Mouse (Mus musculus): ENCODE measurements around the gene Cdk14.

- TF ChIP-seq POLR2A (IDR thresholded peaks at IDR 0.05; ENCODE audit: insufficient read length, low read depth) = no peak
- no peak for TF ChIP-seq SRF (IDR thresholded peaks at IDR 0.05; ENCODE audit: control insufficient read depth, insufficient read length, low read depth)
- TF ChIP-seq TCF12 (IDR thresholded peaks at IDR 0.05; ENCODE audit: insufficient read depth, poor library complexity, severe bottlenecking) = no peak
- no peak for TF ChIP-seq CEBPB (IDR thresholded peaks at IDR 0.05; ENCODE audit: insufficient read depth, poor library complexity, severe bottlenecking)
- TF ChIP-seq REST (IDR thresholded peaks at IDR 0.05; ENCODE audit: insufficient read depth, insufficient read length) = no peak
- TF ChIP-seq E2F4 (IDR thresholded peaks at IDR 0.05; ENCODE audit: insufficient read depth) = no peak
- TF ChIP-seq POLR2AphosphoS2 (IDR thresholded peaks at IDR 0.05; ENCODE audit: insufficient read length, low read depth) = no peak
- no peak for TF ChIP-seq MAX (IDR thresholded peaks at IDR 0.05; ENCODE audit: low read depth)
- TF ChIP-seq MYOG (IDR thresholded peaks at IDR 0.05; ENCODE audit: control insufficient read depth in 1 of 3, insufficient read depth in 1 of 3, insufficient read length in 2 of 3, low read depth in 2 of 3) = no peak
- TF ChIP-seq USF1 (IDR thresholded peaks at IDR 0.05; ENCODE audit: low read depth) = no peak
- no peak for TF ChIP-seq MYOD1 (IDR thresholded peaks at IDR 0.05; ENCODE audit: control insufficient read depth in 1 of 3, insufficient read length in 2 of 3, low read depth in 2 of 3)
Observed at GRCm38 (mm10) chr5:5283756-5284430, 136.2 kb downstream of the Cdk14 start.
